In the genomic region with DNA sequence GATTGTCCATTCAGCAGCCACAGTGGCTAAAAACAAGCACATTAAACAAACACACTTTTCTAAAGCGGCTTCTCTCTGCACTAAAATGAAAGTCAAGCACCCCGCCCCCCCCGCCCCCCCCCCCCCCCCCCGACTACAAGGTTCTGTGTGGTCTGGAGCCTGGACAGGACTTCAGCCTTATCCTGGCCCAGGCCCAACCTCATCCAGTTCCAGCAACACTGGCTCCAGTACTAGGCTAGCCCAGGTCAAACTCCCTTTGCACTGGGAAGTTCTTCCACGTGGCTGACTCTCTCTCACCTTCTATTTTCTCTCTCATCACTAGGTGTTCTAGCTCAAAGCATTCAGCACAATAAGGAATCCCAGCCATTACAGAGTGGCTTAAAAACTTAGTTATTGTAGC, we compare ENCODE assay signal across 25 mouse cellular contexts. TPM values are rescaled to one million over a fixed set of nuclear protein-coding genes. Genes with fewer than 3 reads are reported as not detected.
DNase-seq lines count a peak whose midpoint lies in the region; ATAC-seq and TF ChIP-seq lines count a peak whose summit lies in the region.
"Had no signal": no experiment of that assay in that cellular context is flagged by ENCODE, and none has a peak within 500 bp of the region (broad histone marks: within the 10 kb centered on the region; RNA-seq: fewer than 3 reads in every experiment).

No protein-coding gene starts in this region.

- TF ChIP-seq CTCF in layer of hippocampus, adult 2 months (conservative IDR thresholded peaks at IDR 0.05) = no peak
- no peak for TF ChIP-seq CTCF in lung, postnatal 0 days (IDR thresholded peaks at IDR 0.05)
- TF ChIP-seq CTCF in stomach, postnatal 0 days (IDR thresholded peaks at IDR 0.05; ENCODE audit: low read depth) = no peak

- H3K9me3 ChIP-seq in lung, postnatal 0 days (ENCODE audit: low read length) = no peaks in the 10 kb centered on the region
- H3K9me3 ChIP-seq in forebrain, embryonic 12.5 days = no peaks in the 10 kb centered on the region
- no peaks in the 10 kb centered on the region for H3K9me3 ChIP-seq in stomach, postnatal 0 days (ENCODE audit: control insufficient read depth, low read length)
- H3K9me3 ChIP-seq: heart, embryonic 13.5 days; intestine, embryonic 15.5 days; limb, embryonic 12.5 days; liver, embryonic 13.5 days; midbrain, embryonic 15.5 days; neural tube, embryonic 13.5 days had no signal

- no peak for ATAC-seq in lung, postnatal 0 days
- ATAC-seq in forebrain, embryonic 12.5 days (ENCODE audit: low FRiP score) = peak; percentile 14; the same call in 1 of the 2 replicates
- ATAC-seq in stomach, postnatal 0 days (ENCODE audit: low FRiP score, low TSS enrichment) = no peak
- ATAC-seq: CD4-positive, CD25-positive, alpha-beta regulatory T cell, adult 4 months; intestine, embryonic 15.5 days; Patski had no signal

- no peaks in the 10 kb centered on the region for H3K36me3 ChIP-seq in lung, postnatal 0 days (ENCODE audit: insufficient read depth, low read length)
- no peaks in the 10 kb centered on the region for H3K36me3 ChIP-seq in forebrain, embryonic 12.5 days (replicated peaks)
- no peaks in the 10 kb centered on the region for H3K36me3 ChIP-seq in stomach, postnatal 0 days (ENCODE audit: control insufficient read depth, insufficient read depth, low read length)
- H3K36me3 ChIP-seq: heart, embryonic 13.5 days; intestine, embryonic 15.5 days; limb, embryonic 12.5 days; liver, embryonic 13.5 days; midbrain, embryonic 15.5 days; neural tube, embryonic 13.5 days had no signal

- no peak for TF ChIP-seq EP300 in lung, postnatal 0 days (IDR thresholded peaks at IDR 0.05)
- TF ChIP-seq EP300 in stomach, postnatal 0 days (optimal IDR thresholded peaks at IDR 0.05) = no peak

- 63% methylated on average over 3 of the region's 5 CpGs for WGBS in lung, postnatal 0 days
- WGBS in forebrain, embryonic 12.5 days = 55% methylated on average over 4 of the region's 5 CpGs
- WGBS in stomach, postnatal 0 days = 32% methylated on average over 4 of the region's 5 CpGs

- no peak for DNase-seq in layer of hippocampus, adult 2 months (ENCODE audit: low spot score in 2 of 2)
- DNase-seq in layer of hippocampus, postnatal 14 days (ENCODE audit: low spot score in 2 of 2) = no peak
- DNase-seq in lung, postnatal 25 days (ENCODE audit: low spot score) = peak; percentile 5
- DNase-seq in lung, postnatal 0 days (ENCODE audit: low spot score) = no peak
- DNase-seq in stomach, postnatal 0 days (ENCODE audit: low spot score) = no peak
- DNase-seq in embryo, embryonic 10 days (ENCODE audit: low spot score) = no peak
- DNase-seq: adrenal gland, adult 2 months; cerebellum, adult 11-12 months; gastrocnemius, postnatal 25 days; heart, adult 18-20 months; heart, postnatal 14 days; kidney, adult 8-10 months; kidney, postnatal 10 days; liver, embryonic 13.5 days; thymus, postnatal 25 days had no signal

- no peaks in the 10 kb centered on the region for H3K27me3 ChIP-seq in lung, postnatal 0 days (replicated peaks; ENCODE audit: insufficient read depth, low read length)
- no peaks in the 10 kb centered on the region for H3K27me3 ChIP-seq in forebrain, embryonic 12.5 days
- H3K27me3 ChIP-seq in stomach, postnatal 0 days (ENCODE audit: control insufficient read depth, insufficient read depth, low read length) = no peaks in the 10 kb centered on the region
- H3K27me3 ChIP-seq: heart, embryonic 13.5 days; intestine, embryonic 15.5 days; limb, embryonic 12.5 days; liver, embryonic 13.5 days; midbrain, embryonic 15.5 days; neural tube, embryonic 13.5 days had no signal

- no peaks in the 10 kb centered on the region for H3K4me1 ChIP-seq in lung, postnatal 0 days (ENCODE audit: insufficient read depth, low read depth, low read length)
- peaks cover 12% of the 10 kb centered on the region for H3K4me1 ChIP-seq in forebrain, embryonic 12.5 days
- H3K4me1 ChIP-seq in stomach, postnatal 0 days (replicated peaks; ENCODE audit: control insufficient read depth, insufficient read depth) = no peaks in the 10 kb centered on the region

- no peak overlapping the region for H3K9ac ChIP-seq in lung, postnatal 0 days (replicated peaks; ENCODE audit: low read depth)
- no peak overlapping the region for H3K9ac ChIP-seq in forebrain, embryonic 12.5 days
- no peak overlapping the region for H3K9ac ChIP-seq in stomach, postnatal 0 days (ENCODE audit: low read length)
- H3K9ac ChIP-seq: heart, embryonic 13.5 days; hindbrain, embryonic 14.5 days; intestine, embryonic 15.5 days; limb, embryonic 12.5 days; liver, embryonic 13.5 days; midbrain, embryonic 15.5 days; neural tube, embryonic 13.5 days had no signal

- H3K27ac ChIP-seq in layer of hippocampus, adult 2 months = peak overlapping the region; percentile 82
- no peak overlapping the region for H3K27ac ChIP-seq in lung, postnatal 0 days (ENCODE audit: low read length)
- peak overlapping the region; percentile 82 for H3K27ac ChIP-seq in forebrain, embryonic 12.5 days
- no peak overlapping the region for H3K27ac ChIP-seq in stomach, postnatal 0 days (replicated peaks)
- H3K27ac ChIP-seq: heart, embryonic 13.5 days; hindbrain, embryonic 14.5 days; intestine, embryonic 15.5 days; limb, embryonic 12.5 days; liver, embryonic 13.5 days; macrophage; midbrain, embryonic 15.5 days; neural tube, embryonic 13.5 days had no signal

- no peak overlapping the region for H3K4me3 ChIP-seq in layer of hippocampus, adult 2 months
- no peak overlapping the region for H3K4me3 ChIP-seq in lung, postnatal 0 days (ENCODE audit: low read depth, low read length)
- no peak overlapping the region for H3K4me3 ChIP-seq in forebrain, embryonic 12.5 days (replicated peaks)
- H3K4me3 ChIP-seq in stomach, postnatal 0 days (ENCODE audit: low read depth, low read length) = no peak overlapping the region
- H3K4me3 ChIP-seq: heart, embryonic 13.5 days; intestine, embryonic 15.5 days; limb, embryonic 12.5 days; liver, embryonic 13.5 days; midbrain, embryonic 15.5 days; neural tube, embryonic 13.5 days had no signal

- no peak overlapping the region for H3K4me2 ChIP-seq in lung, postnatal 0 days (replicated peaks; ENCODE audit: low read depth, low read length)
- H3K4me2 ChIP-seq in forebrain, embryonic 12.5 days = no peak overlapping the region
- no peak overlapping the region for H3K4me2 ChIP-seq in stomach, postnatal 0 days (replicated peaks; ENCODE audit: low read depth)
- H3K4me2 ChIP-seq: heart, embryonic 13.5 days; hindbrain, embryonic 14.5 days; intestine, embryonic 15.5 days; limb, embryonic 12.5 days; liver, embryonic 13.5 days; midbrain, embryonic 15.5 days; neural tube, embryonic 13.5 days had no signal

RNA-seq across cellular contexts. Expression of a gene that starts 17.9 kb away (rescaled TPM):
- total RNA-seq in layer of hippocampus, adult 2 months (2021) = 10 to 100 TPM; 79.7 to 88.9 TPM
- 10 to 100 TPM; 69.3 to 71.7 TPM for total RNA-seq in layer of hippocampus, postnatal 14 days (2021)
- 5.4 and 7.6 TPM in 2 replicates for polyA plus RNA-seq in lung, postnatal 0 days (2015; fragmentation: Nextera tagmentation; extraction: Ambion mirVana)
- 5.8 and 6.3 TPM in 2 replicates for polyA plus RNA-seq in forebrain, embryonic 12.5 days (2016; fragmentation: Nextera tagmentation; extraction: Ambion mirVana)
- polyA plus RNA-seq in stomach, postnatal 0 days (2015; fragmentation: Nextera tagmentation; extraction: Ambion mirVana) = 2.4 and 2.5 TPM in 2 replicates
- polyA plus RNA-seq: CD4-positive, CD25-positive, alpha-beta regulatory T cell, adult 4 months; Patski had no signal

Comparison
In these comparisons a context has a peak if more than half of its experiments do, and no peak if none do; other contexts are left out.
1. H3K27ac ChIP-seq: peak in layer of hippocampus, adult 2 months (single experiment) and forebrain, embryonic 12.5 days (single experiment); none in lung, postnatal 0 days (single experiment) and stomach, postnatal 0 days (single experiment).